Mouse (Mus musculus) thymus, postnatal 36 days (tissue): ENCODE data around the gene Cpsf4.
"Not testable (repeated sequence)": the region's sequence is repeated elsewhere in the genome, so short reads cannot be mapped to it uniquely, and the experiment has no call there.

ENCODE experiments used
- DNase-seq, 2 experiments: peaks; one replicate each; pipeline ENCODE4 v3.0.0; 2022; ENCODE audit warnings: mixed read lengths in 2 of 2

Cpsf4 gene

GRCm38 (mm10) chr5:145166536-145167305 is at the start of gene Cpsf4, which contains the start of gene Ptcd1:
Gene Cpsf4, plus strand, starts transcription at chr5:145167213.
Gene Ptcd1, minus strand, starts transcription at chr5:145167108.
- DNase-seq, result peak; percentile 99

- DNase-seq, result no peak
These were observed 49.0 kb upstream of the Cpsf4 start for GRCm38 (mm10) chr5:145118005-145118404.

GRCm38 (mm10) chr5:145118461-145118860 is 48.6 kb upstream of the Cpsf4 start:
- no peak for DNase-seq

GRCm38 (mm10) chr5:145119385-145119784 is 47.6 kb upstream of the Cpsf4 start:
- DNase-seq, result no peak

DNA sequence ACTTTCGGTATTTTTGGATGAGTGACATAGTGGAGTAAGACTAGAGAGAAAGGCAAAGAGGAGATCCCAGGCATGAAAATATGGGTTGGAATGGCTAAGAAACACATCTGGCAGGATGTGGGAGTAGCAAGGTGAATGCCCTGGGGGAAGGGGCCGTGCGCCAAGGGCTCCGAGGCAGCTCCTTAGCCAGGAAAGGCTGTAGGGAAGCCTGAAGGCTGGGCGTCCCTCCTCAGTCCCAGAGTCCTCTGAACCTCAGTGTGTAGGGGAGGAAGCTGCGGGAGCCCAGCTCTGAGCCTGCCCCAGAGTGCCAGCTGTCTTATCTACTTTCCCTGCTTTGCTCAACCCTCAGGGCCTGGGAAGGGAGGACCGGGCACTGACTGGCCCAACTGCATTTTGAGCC is 46.1 kb upstream of the Cpsf4 start:
- DNase-seq, result no peak

GRCm38 (mm10) chr5:145123396-145123795 is 43.6 kb upstream of the Cpsf4 start:
- DNase-seq, result no peak

- no peak for DNase-seq
These were observed 40.4 kb upstream of the Cpsf4 start for GRCm38 (mm10) chr5:145126580-145126979.

- no peak for DNase-seq
These were observed 37.9 kb upstream of the Cpsf4 start for GRCm38 (mm10) chr5:145129124-145129523.

GRCm38 (mm10) chr5:145129773-145130172 is 37.2 kb upstream of the Cpsf4 start:
- not testable (repeated sequence) for DNase-seq

GRCm38 (mm10) chr5:145130191-145130590 is 36.8 kb upstream of the Cpsf4 start:
- no peak for DNase-seq

DNA sequence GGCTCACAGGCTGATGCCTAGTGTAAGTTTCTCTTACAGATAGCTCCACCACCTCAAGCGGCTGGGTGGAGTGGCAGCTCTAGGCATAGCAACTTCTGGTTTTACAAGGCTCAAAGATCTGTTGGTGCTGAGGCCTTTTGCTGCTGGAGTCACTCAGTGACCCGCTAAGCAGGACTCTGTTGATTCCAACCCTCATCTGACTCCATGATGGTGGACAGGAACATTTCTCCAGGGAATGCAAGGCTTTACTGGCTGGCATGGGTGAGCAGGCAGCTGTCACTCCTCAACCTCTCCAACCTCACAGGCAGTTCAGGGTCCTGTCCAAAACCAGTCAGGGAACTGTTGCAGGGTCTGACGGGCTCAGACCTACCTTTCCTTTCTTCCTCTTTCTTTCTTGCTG is 36.0 kb upstream of the Cpsf4 start:
- DNase-seq, result no peak

GRCm38 (mm10) chr5:145133275-145133674 is 33.7 kb upstream of the Cpsf4 start:
- DNase-seq, result not testable (repeated sequence)

DNA sequence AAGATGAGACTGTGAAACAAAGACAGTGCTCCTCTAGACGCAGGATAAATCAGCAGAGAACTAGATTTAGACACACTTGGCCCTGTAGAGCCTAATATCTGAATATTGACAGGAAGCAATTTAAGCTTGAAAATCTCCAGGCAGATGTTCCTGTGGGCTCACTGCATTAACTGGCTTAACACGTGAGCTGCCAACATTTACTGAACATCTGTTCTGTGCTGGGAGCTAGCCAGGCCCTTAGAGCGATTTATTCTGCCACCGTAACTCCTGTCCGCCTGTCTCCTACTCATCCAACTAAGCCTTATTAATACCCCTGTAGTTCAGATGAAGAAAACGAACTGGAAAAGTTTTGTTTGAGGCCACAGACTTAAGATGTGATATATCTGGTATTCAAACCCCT is 28.2 kb upstream of the Cpsf4 start:
- DNase-seq, result no peak

GRCm38 (mm10) chr5:145139571-145140519 is 27.2 kb upstream of the Cpsf4 start, which contains the start of the genes Pdap1 and Bud31:
Gene Pdap1, minus strand, starts transcription at chr5:145140238.
Gene Bud31, plus strand, starts transcription at chr5:145140362.
- DNase-seq, result peak; percentile 94

GRCm38 (mm10) chr5:145140611-145141010 is 26.4 kb upstream of the Cpsf4 start:
- DNase-seq, result no peak

GRCm38 (mm10) chr5:145147748-145148147 is 19.3 kb upstream of the Cpsf4 start:
- no peak for DNase-seq

GRCm38 (mm10) chr5:145149294-145149693 is 17.7 kb upstream of the Cpsf4 start:
- DNase-seq, result no peak

DNA sequence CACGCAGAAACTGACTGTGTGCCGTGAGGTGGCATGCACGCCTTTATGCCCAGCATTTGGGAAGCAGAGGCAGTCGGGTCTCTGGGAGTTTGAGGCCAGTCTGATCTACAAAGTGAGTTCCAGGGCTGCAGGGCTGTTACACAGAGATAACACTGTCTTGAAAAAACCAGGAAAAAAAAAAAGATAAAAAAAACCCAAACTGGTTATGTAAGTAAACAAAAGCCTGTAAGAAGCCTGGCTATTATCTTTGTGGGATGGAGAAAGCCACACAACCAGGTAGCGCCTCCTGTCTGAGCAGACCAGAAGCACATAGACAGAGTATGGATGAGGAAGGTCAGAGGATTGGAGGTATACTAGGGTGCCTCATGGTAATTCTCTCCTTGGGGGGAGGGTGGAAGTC is 14.3 kb upstream of the Cpsf4 start:
- no peak for DNase-seq

DNA sequence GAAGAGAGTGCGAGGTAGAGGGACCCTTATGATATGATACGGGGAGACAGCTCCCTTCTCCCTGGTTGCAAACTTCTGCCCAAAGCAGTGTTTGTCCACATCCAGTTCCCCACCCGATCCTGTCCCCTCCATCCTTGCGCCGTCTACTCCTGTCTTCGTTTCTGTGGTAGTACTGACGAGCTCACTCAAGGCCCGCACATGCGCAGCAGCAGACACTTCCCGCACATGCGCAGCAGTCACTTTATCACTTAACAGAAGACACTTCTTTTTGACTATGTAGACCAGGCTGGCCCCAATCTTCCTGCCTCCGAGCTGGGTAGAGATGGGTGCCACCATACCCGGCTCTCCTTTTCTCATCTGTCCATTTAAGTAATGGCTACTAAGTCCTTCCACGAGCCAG is 5.7 kb upstream of the Cpsf4 start:
- no peak for DNase-seq

DNA sequence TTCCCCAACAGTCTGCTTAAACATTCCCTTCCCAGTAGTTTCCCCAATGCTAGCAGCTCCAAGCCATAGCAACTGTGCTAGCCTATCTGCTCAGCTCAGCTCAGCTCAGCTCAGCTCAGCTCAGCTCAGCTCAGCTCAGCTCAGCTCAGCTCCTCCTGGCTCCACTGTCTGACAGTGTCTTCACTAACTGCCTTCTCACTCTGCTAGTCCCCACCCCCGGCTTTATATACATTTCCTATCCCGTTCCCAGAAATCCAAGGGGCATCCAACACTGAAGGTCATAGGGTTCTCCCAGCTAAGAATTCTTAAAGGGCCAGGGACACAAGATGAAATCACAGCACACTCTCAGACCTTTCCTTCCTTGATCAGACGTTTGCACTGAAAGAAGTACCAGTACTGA is 2.3 kb upstream of the Cpsf4 start:
- DNase-seq, result no peak

DNA sequence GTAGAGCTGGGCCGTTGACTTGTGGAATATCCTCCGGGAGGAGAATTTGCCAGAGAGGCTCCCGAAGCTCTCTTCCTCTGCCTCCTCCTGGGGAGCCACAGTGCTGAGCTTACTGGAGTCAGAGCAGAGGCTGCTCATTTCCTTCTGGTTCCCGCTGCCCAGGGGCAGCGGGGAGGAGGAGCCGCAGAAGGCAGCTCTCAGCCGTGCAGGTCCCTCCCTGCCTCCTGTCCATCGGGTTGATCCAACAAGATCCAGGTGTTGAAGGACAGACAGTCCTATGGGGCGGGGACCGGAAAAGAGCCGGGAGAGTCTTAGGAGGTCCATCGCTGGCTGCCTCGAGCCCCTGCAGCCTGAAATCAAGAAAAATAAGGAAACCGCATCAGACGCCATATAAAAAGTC is 1.8 kb upstream of the Cpsf4 start:
- no peak for DNase-seq

DNA sequence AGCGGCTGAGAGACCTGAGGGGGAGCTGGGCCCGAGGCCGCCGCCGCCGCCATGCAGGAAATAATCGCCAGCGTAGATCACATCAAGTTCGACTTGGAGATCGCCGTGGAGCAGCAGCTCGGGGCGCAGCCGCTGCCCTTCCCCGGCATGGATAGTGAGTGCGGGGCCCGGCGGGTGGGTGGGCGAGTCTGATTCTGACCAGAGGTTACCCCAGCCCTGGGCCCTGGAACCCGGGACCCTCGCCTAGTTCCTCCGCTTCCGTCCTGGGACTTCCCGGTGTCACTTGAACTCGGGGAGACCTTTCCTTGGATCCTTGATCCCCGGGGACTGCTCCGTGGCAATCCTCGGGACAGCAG is 271 bp downstream of the Cpsf4 start:
- DNase-seq, result no peak

- DNase-seq, result no peak
These were observed 11.5 kb downstream of the Cpsf4 start for GRCm38 (mm10) chr5:145178461-145178980.
